Mouse (Mus musculus): ENCODE measurements around the gene Kcnip4. TPM values are rescaled to one million over a fixed set of nuclear protein-coding genes. Genes with fewer than 3 reads are reported as not detected.

The Kcnip4 gene
- total RNA-seq, 2 experiments from 2014 or later: 0.14 TPM; not detected in 1

DNA sequence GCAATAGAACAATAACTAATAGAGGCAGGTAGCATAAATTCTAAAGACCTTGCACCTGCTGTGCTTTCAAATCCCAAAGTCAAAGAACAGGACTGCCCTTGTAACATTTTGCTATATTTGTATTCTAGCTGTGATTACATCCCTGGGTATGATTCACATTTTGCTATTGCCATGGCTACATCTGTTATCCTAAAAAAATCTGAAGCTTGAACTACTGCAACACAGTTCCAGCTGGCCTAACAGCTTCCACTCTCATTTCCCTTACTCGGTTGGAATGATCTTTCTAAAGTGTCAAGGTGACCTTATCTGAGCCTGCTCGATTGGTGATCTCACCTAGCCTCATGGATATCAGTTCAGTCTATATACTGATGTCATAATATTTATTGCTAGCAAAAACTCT lies 1064.5 kb downstream of the Kcnip4 start:
- Histone ChIP-seq H3K27ac (no peak overlapping the region), H3K4me3 (no peak overlapping the region)
- intact Hi-C loops (cut with DNase I): no loop called here
- no peak for DNase-seq
- no peak for TF ChIP-seq CTCF (IDR thresholded peaks at IDR 0.05)

DNA sequence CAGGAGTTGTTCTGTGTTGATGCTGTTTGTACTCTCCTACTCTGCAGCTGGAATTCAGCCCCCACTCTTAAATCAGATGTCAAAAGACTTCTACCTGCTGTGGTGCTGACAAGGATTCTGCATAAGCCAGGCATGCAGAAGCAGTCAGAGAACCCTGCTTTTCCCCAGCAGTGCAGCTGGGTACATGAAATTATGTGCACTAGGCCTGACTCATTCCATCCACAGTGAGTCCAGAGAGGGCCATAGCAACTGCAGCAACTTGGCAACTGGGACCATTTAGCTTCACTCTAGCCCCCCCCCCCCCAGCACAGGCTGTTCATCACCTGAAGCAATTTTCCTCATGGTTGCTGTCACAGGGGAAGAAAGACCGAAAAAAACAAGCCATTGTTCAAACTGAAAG lies 1075.8 kb downstream of the Kcnip4 start:
- DNase-seq: no peak
- TF ChIP-seq CTCF (IDR thresholded peaks at IDR 0.05): no peak
- intact Hi-C loops (cut with DNase I): no loop called here

DNA sequence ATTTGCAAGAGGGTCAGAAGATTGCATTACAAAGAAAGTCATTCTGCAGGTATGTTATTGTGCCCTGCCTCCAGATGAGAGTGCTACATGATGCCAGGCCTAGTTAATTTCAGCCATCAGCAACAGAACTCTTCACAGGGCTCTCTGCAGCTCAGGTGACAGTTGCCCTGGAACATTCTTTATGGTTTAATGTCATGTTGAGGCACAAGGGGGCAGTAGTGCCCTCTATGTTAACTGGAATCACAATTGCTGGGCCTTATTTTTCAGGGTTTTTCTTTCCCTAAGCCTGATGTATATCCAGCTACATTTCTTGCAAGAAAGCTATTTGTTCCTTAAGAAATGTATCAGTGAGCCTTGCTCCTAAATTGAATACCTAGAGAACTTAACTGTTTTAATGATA lies 1094.2 kb downstream of the Kcnip4 start:
- peak; percentile 44 for TF ChIP-seq CTCF (IDR thresholded peaks at IDR 0.05)
- Histone ChIP-seq H3K27ac (no peak overlapping the region), H3K4me3 (no peak overlapping the region)
- no peak for DNase-seq
- intact Hi-C loops (cut with DNase I): no loop called here

More for the DNA sequence above, 1075.8 kb downstream of the Kcnip4 start:
- no peak overlapping the region for H3K27ac ChIP-seq
- H3K4me3 ChIP-seq: no peak overlapping the region

DNA sequence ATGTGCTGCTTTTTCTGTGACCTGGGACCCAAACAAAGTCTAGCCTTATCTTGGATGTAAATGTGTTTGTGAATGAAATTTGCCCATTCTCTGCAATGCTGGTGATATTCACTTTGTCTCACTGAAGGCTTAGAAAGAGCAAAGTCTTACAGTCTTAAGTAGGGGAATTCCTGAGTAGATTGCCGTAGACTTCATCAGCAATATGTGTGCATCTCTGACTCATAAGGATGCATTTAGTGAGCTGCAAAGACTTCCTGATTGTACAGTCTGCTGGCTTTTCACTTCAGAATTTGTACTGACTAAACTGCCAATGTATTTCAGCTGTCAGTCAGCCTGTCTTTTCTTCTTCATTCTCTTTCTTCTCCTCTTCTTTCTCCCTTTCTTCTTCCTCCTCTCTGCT lies 1102.8 kb downstream of the Kcnip4 start:
- DNase-seq: no peak
- intact Hi-C loops (cut with DNase I): no loop called here
- no peak overlapping the region for H3K27ac ChIP-seq
- TF ChIP-seq CTCF (IDR thresholded peaks at IDR 0.05): no peak
- no peak overlapping the region for H3K4me3 ChIP-seq

DNA sequence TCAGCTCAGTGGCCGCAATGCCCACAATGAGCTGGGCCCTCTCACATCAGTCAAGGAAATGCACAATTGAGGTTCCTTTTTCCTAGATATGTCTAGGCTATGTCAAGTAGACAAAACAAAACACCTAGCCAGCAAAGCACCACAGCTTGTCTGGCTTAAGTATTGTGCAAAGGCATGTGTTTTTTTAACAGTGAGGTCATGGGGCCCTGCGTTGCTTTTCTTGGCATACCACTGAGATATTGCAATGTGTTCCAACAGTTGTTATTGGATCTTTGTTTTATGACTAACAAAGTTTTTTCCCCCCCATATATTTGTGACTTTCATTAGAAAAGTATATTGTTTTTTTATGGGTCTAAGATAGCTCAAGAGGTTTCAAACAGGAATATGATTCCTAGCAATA lies 1105.0 kb downstream of the Kcnip4 start:
- Histone ChIP-seq H3K4me3 (no peak overlapping the region), H3K27ac (no peak overlapping the region)
- intact Hi-C loops (cut with DNase I): no loop called here

DNA sequence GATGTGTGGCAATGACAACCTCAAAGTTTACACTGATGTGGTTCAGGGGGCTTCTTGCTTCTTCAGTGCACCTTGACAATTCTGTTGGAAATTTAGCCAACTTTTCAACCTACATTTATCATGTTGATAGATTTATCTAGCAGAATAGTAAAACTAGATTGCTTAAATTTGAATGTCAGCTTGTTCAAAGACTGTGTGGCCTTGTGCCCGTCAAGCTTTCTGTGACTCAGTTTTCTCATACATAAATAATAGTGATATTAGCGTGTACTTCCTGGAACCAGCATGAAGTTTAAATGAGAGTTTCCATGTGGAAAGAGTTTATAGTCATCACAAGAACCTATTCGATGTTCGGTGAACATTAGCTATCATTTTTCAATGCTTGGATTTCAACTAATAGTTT lies 1112.4 kb downstream of the Kcnip4 start:
- Histone ChIP-seq H3K27ac (no peak overlapping the region), H3K4me3 (no peak overlapping the region)
- intact Hi-C loops (cut with DNase I): no loop called here
- DNase-seq: no peak
- no peak for TF ChIP-seq CTCF (IDR thresholded peaks at IDR 0.05)

More for the DNA sequence above, 1105.0 kb downstream of the Kcnip4 start:
- no peak for TF ChIP-seq CTCF (IDR thresholded peaks at IDR 0.05)
- no peak for DNase-seq

DNA sequence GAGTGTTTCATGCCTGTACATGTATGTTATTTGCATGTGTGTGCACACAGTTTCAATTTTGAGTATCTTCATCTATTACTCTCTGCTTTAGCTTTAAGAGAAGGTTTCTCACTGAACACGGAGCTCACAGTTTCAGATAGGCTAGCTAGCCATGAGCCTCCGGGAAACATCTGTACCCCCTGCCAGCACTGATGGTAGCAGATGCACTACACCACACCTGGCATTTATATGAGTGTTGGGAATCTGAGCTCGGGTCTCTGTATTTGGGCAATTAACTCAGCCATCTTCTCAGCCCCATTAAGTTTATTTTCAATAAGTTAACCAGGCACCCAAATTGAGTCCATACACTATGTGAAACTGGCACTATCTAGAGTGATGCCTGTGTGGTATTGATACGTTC lies 1113.2 kb downstream of the Kcnip4 start:
- Histone ChIP-seq H3K27ac (no peak overlapping the region), H3K4me3 (no peak overlapping the region)
- no peak for TF ChIP-seq CTCF (IDR thresholded peaks at IDR 0.05)
- intact Hi-C loops (cut with DNase I): no loop called here
- DNase-seq: no peak

DNA sequence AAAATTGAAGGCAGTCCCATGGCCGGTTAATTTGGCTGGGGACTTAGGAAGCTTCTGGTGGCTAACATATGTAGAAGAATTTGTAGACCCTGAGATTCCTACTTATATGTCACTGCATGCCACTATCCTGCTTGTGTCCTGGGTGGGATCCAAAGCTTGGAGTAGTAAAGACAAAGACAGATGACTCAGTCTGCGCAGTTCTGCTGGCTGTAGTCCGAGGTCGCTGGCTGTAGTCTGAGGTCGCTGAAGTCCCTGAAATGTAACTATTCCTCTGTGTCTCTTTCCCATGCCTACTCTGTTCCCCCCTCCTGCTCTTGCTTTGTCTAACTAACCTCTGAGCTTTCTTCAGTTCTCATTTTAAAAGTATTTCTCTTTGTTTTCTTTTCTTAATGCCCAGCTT lies 1114.4 kb downstream of the Kcnip4 start:
- intact Hi-C loops (cut with DNase I): no loop called here
- peak; percentile 18 for DNase-seq
- Histone ChIP-seq H3K4me3 (no peak overlapping the region), H3K27ac (no peak overlapping the region)
- TF ChIP-seq CTCF (IDR thresholded peaks at IDR 0.05): no peak

DNA sequence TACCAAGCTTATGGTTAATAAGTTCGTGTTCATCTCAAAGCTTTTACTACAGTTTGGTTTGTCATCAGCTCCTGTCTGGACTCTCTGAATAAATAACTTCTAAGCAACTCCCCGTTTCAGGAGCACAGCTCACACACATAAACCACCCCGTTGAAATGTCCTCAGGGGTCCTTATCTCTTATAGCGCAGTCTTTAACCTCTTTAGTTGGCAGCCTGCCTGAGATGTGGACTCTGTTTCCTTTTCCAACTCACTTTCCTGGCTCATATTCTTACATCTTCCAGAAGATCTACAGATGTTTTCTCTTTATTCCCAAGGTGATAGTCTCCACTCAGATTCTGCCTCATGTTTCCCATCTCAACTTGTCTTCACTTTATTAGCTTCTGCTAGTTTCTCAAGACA lies 1116.4 kb downstream of the Kcnip4 start:
- no peak for TF ChIP-seq CTCF (IDR thresholded peaks at IDR 0.05)

DNA sequence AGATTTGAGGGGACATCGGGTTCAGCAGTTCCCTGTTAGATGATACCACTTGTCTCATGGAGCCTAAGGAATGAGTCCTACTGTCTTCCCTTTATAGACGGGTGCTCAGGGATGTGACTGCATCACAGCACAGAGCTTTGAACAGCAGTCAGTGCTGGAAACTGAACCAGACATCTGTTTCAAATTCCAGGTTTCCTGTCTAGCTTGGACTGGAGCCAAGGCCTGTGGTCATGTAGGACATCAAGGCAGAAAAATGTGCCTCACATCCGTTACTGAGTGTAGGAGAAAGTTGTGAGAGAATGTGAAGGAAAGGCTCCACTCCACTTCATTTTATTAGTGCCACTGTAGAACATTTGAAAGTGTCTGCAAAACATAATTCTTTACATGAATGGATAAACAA lies 1122.2 kb downstream of the Kcnip4 start:
- TF ChIP-seq CTCF (IDR thresholded peaks at IDR 0.05): no peak
- H3K4me3 ChIP-seq: no peak overlapping the region
- no peak overlapping the region for H3K27ac ChIP-seq
- intact Hi-C loops (cut with DNase I): no loop called here
- peak; percentile 39 for DNase-seq

More for the DNA sequence above, 1116.4 kb downstream of the Kcnip4 start:
- intact Hi-C loops (cut with DNase I): no loop called here
- no peak for DNase-seq
- H3K4me3 ChIP-seq: no peak overlapping the region
- no peak overlapping the region for H3K27ac ChIP-seq

DNA sequence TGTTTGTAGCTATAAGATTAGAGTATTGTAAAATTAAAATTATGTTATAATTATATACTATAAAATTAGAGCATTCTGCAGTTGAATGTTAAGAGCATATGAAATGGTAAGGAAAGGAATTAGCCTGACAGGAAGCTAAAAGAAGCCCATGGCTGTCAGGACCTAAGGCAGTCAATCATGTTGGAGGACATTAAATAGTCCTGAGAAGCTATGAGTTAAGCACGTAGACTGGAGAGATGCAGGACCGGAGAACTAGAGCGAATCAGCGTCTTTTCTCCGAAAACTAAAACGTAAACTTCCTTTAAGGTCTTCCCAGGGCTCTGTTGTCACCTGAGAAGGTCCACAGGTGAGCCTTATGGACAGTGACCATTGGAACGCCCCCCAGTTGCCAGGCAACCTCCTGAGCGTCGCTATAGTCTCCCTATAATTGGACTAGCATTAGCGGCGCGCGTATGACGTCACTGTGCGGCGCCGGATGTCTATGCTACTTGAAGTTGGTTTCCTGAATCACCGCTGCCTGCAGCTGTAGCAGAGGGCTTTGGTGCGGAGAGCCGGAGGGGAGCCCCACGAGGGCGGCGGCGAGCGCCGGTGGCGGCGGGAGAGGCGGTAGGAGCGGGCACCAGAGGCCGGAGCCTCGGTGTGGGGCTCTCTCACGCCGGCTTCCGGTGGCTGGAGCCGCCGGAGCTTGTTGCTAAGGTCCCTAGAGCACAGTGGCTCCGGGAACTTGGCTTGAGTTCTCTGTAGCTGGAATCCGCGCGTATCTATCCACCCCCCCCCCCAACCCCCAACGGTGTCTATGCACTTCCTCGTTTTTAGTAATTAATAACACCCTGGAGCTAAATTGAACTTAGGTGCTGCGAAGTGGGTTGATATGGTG lies 1152.6 kb downstream of the Kcnip4 start:
- Histone ChIP-seq H3K4me3 (peak overlapping the region; percentile 99), H3K27ac (peak overlapping the region; percentile 91)
- intact Hi-C loops (cut with DNase I): no loop called here
- TF ChIP-seq CTCF (IDR thresholded peaks at IDR 0.05): no peak
- peak; percentile 94 for DNase-seq

DNA sequence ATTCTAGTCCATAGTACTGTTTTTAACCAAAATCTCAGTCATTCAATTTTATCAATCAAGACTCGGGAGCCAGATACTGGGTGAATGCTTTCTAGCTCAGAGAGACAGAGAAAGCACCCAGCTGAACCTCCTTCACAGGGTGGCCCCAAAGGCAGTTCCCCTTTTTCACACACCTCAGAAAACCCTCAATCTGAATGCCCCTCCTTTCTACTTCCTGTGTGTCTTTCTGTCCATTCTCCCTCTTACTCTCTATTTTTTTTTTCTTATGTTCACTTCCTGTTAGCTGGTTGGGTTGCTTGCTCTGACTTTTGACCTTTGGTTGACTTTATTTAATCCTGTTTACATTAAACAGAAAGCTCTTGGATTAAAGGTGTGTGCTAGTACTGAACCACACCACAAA lies 1175.4 kb downstream of the Kcnip4 start:
- no peak for DNase-seq
- H3K4me3 ChIP-seq: no peak overlapping the region
- intact Hi-C loops (cut with DNase I): no loop called here
- no peak overlapping the region for H3K27ac ChIP-seq
- TF ChIP-seq CTCF (IDR thresholded peaks at IDR 0.05): no peak

DNA sequence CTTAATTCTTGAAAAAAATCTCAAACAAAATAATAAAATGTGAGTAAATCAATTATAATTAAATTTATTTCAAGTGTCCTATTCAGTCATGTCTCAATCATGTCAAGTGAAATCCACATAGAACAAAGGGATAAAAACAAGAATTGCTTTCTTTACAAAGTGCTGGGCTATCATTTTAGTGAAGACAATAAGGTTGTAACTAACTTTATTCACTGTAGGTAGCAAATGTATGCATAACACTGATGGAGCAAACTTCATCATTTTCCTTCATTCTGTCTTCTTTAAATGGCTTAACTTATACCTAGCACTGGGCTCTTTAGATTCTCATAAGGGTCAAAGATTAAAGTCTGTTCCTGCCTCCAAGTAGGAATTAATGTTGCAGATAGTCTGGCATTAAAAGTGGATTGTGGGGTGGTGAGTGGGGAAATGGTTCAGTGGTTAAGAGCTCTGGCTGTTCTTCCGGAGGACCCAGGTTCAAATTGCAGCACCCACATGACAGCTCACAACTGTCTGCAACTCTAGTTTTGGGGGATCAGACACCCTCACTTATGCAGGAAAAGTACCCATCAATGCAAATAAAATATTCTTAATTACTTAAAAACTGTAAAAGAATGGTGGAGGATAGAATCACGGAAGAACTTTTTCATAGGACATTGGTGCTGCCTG lies 1178.6 kb downstream of the Kcnip4 start:
- Histone ChIP-seq H3K27ac (no peak overlapping the region), H3K4me3 (no peak overlapping the region)
- TF ChIP-seq CTCF (IDR thresholded peaks at IDR 0.05): no peak
- DNase-seq: no peak
- intact Hi-C loops (cut with DNase I): no loop called here
